Mouse (Mus musculus) ES-Bruce4 (cell line): ENCODE measurements around the gene Ubtf. TPM values are rescaled to one million over a fixed set of nuclear protein-coding genes. Genes with fewer than 3 reads are reported as not detected.

Experiments
- H3K27ac ChIP-seq: 2 replicates; pipeline ENCODE4 v1.5.1; 2012; ENCODE audit warnings: low read length, inconsistent platforms; ENCODE audit not compliant: insufficient read depth
- H3K27me3 ChIP-seq: 2 replicates; pipeline ENCODE4 v1.6.1; 2012; ENCODE audit warnings: mild to moderate bottlenecking, low read length, inconsistent platforms; ENCODE audit not compliant: control insufficient read depth, poor library complexity, insufficient read depth, severe bottlenecking
- H3K36me3 ChIP-seq: 2 replicates; pipeline ENCODE4 v1.6.1; 2012; ENCODE audit warnings: inconsistent platforms, mild to moderate bottlenecking, low read length, moderate library complexity; ENCODE audit not compliant: control insufficient read depth, poor library complexity, insufficient read depth, severe bottlenecking
- H3K4me1 ChIP-seq: one replicate; pipeline ENCODE4 v1.8.1; 2011; ENCODE audit warnings: low read length; ENCODE audit not compliant: control insufficient read depth, insufficient read depth
- H3K4me3 ChIP-seq: 2 replicates; pipeline ENCODE4 v1.5.1; 2011; ENCODE audit warnings: low read depth, mild to moderate bottlenecking, low read length
- H3K9ac ChIP-seq: 2 replicates; pipeline ENCODE4 v1.6.1; 2012; ENCODE audit warnings: low read depth, mild to moderate bottlenecking, inconsistent platforms; ENCODE audit not compliant: poor library complexity, severe bottlenecking
- H3K9me3 ChIP-seq: replicated peaks from 2 replicates; pipeline ENCODE4 v1.6.1; 2012; ENCODE audit warnings: mild to moderate bottlenecking, low read length, inconsistent platforms; ENCODE audit not compliant: control insufficient read depth, poor library complexity, insufficient read depth, severe bottlenecking
- CTCF ChIP-seq: IDR thresholded peaks from one replicate; pipeline ENCODE4 v1.8.1; 2011; ENCODE audit warnings: low read depth, low read length
- EP300 ChIP-seq: IDR thresholded peaks from 2 replicates; pipeline ENCODE4 v1.6.1; 2011; ENCODE audit warnings: low read depth, low read length; ENCODE audit not compliant: insufficient read depth
- POLR2A ChIP-seq: IDR thresholded peaks from one replicate; pipeline ENCODE4 v1.8.1; 2011; ENCODE audit warnings: low read length; ENCODE audit not compliant: insufficient read depth
- polyA plus RNA-seq: library from polyadenylated mRNA; stranded (reverse); fragments of >200 nt; gene quantifications from 2 replicates; pipeline ENCODE4 v1.2.4, GENCODE M21; 2011; ENCODE audit warnings: low read depth; ENCODE audit not compliant: missing spikeins, insufficient read depth, insufficient read length

The Ubtf gene
- polyA plus RNA-seq, 1 experiment = 82.0 TPM

DNA sequence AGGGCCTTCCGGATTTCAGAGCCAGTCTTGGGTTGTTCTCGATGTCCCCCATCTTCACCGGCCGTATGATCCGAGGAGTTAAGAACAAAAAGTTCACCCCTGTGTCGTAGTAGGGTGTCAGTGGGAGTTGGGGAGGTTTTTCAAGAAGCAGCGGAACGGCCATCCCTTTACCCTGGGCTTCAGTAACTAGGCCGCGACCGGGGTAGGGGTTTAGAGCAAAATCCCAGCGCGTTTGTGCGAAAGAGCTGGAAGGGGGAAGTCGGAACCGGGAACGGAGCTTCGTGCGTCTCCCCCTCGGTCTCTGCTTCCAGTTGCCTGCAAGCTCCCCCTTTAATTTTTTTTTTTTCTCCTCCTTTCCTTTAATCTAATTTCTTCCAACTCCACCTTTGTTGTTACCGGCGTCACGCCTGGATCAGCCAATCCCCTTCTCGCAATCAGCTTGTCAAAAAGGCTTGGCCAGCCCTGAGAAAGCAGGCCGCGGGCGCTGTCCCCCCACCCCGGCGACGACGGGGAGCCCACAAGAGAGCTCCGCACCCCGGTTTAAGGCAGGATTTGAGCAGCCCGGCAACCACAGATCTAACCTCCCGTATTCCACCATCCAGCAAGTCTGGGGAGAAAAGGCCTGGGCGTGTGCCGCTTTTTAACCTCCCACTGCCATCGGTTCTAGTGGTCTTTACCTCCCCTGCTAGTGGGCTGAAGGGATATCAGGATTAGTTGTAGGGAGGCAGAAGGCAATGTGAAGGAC lies 571 bp upstream of the Ubtf start:
- H3K9ac ChIP-seq = peak overlapping the region; percentile 100
- no peaks in the 10 kb centered on the region for H3K36me3 ChIP-seq
- peak overlapping the region; percentile 83 for H3K27ac ChIP-seq
- TF ChIP-seq POLR2A = peak; percentile 79
- no peak for TF ChIP-seq EP300
- peak overlapping the region; percentile 90 for H3K4me3 ChIP-seq
- peaks cover 2% of the 10 kb centered on the region for H3K4me1 ChIP-seq
- no peaks in the 10 kb centered on the region for H3K27me3 ChIP-seq
- no peaks in the 10 kb centered on the region for H3K9me3 ChIP-seq

- Histone ChIP-seq H3K36me3 (peaks cover 11% of the 10 kb centered on the region), H3K9me3 (no peaks in the 10 kb centered on the region), H3K27ac (peak overlapping the region; percentile 83), H3K4me3 (peak overlapping the region; percentile 90), H3K9ac (peak overlapping the region; percentile 100), H3K27me3 (no peaks in the 10 kb centered on the region), H3K4me1 (peaks cover 2% of the 10 kb centered on the region)
- no peak for TF ChIP-seq EP300
- TF ChIP-seq CTCF = no peak
- no peak for TF ChIP-seq POLR2A
Measured at GRCm38 (mm10) chr11:102318576-102319409, 749 bp downstream of the Ubtf start.

GRCm38 (mm10) chr11:102317901-102318575 lies 1.5 kb downstream of the Ubtf start:
- H3K9ac ChIP-seq = peak overlapping the region; percentile 100
- TF ChIP-seq CTCF = no peak
- TF ChIP-seq EP300 = no peak
- no peak for TF ChIP-seq POLR2A

GRCm38 (mm10) chr11:102317298-102317900 lies 2.1 kb downstream of the Ubtf start:
- no peaks in the 10 kb centered on the region for H3K27me3 ChIP-seq
- H3K36me3 ChIP-seq = peaks cover 20% of the 10 kb centered on the region
- H3K4me1 ChIP-seq = no peaks in the 10 kb centered on the region
- H3K9me3 ChIP-seq = no peaks in the 10 kb centered on the region
- H3K9ac ChIP-seq = peak overlapping the region; percentile 100
- TF ChIP-seq CTCF = no peak
- TF ChIP-seq EP300 = no peak
- TF ChIP-seq POLR2A = no peak
- H3K27ac ChIP-seq = peak overlapping the region; percentile 85
- H3K4me3 ChIP-seq = peak overlapping the region; percentile 93

More at GRCm38 (mm10) chr11:102317901-102318575, 1.5 kb downstream of the Ubtf start:
- Histone ChIP-seq H3K27me3 (no peaks in the 10 kb centered on the region), H3K4me1 (peaks cover 2% of the 10 kb centered on the region), H3K27ac (peak overlapping the region; percentile 77), H3K4me3 (peak overlapping the region; percentile 90), H3K36me3 (peaks cover 14% of the 10 kb centered on the region), H3K9me3 (no peaks in the 10 kb centered on the region)

GRCm38 (mm10) chr11:102316572-102317297 lies 2.8 kb downstream of the Ubtf start:
- peak overlapping the region; percentile 94 for H3K4me3 ChIP-seq
- no peak for TF ChIP-seq POLR2A
- TF ChIP-seq CTCF = no peak
- TF ChIP-seq EP300 = 0 out of 2 replicates have a peak, but pooled peaks have one; percentile 27
- peaks cover 24% of the 10 kb centered on the region for H3K36me3 ChIP-seq
- no peaks in the 10 kb centered on the region for H3K9me3 ChIP-seq
- H3K27me3 ChIP-seq = no peaks in the 10 kb centered on the region
- peak overlapping the region; percentile 85 for H3K27ac ChIP-seq
- no peaks in the 10 kb centered on the region for H3K4me1 ChIP-seq
- peak overlapping the region; percentile 100 for H3K9ac ChIP-seq
